Mouse (Mus musculus): Measurements from ENCODE around the gene Ppp1r26. TPM values are rescaled to one million over a fixed set of nuclear protein-coding genes. Genes with fewer than 3 reads are reported as not detected.

The Ppp1r26 gene
- polyA plus RNA-seq, 1 experiment = 11.5 TPM

GRCm38 (mm10) chr2:28409566-28409965 lies 37.0 kb upstream of the Ppp1r26 start:
- Histone ChIP-seq H3K4me1 (ENCODE audit: control insufficient read depth, insufficient read depth, low read length) (peaks cover 30% of the 10 kb centered on the region), H3K27ac (ENCODE audit: insufficient read depth, low read length) (no peak overlapping the region), H3K27me3 (ENCODE audit: control insufficient read depth, insufficient read depth, low read length) (no peaks in the 10 kb centered on the region), H3K4me3 (replicated peaks; ENCODE audit: insufficient read depth, low read depth, low read length) (no peak overlapping the region)
- no peak for TF ChIP-seq POLR2A (IDR thresholded peaks at IDR 0.05; ENCODE audit: borderline replicate concordance, insufficient read depth, low read length)
- TF ChIP-seq CTCF (IDR thresholded peaks at IDR 0.05; ENCODE audit: borderline replicate concordance, insufficient read depth, low read depth, low read length) = no peak
- no peak for DNase-seq
- WGBS = 71% methylated on average over 3 of the region's 3 CpGs

- Histone ChIP-seq H3K27me3 (ENCODE audit: control insufficient read depth, insufficient read depth, low read length) (no peaks in the 10 kb centered on the region), H3K4me3 (replicated peaks; ENCODE audit: insufficient read depth, low read depth, low read length) (no peak overlapping the region), H3K4me1 (ENCODE audit: control insufficient read depth, insufficient read depth, low read length) (peaks cover 57% of the 10 kb centered on the region), H3K27ac (ENCODE audit: insufficient read depth, low read length) (peak overlapping the region; percentile 51)
- TF ChIP-seq CTCF (IDR thresholded peaks at IDR 0.05; ENCODE audit: borderline replicate concordance, insufficient read depth, low read depth, low read length) (no peak), POLR2A (IDR thresholded peaks at IDR 0.05; ENCODE audit: borderline replicate concordance, insufficient read depth, low read length) (no peak)
- peak; percentile 74 to 84 for DNase-seq
- WGBS = 16% methylated on average over 6 of the region's 6 CpGs
Observed at GRCm38 (mm10) chr2:28412936-28413335, 33.7 kb upstream of the Ppp1r26 start.

- Histone ChIP-seq H3K27ac (ENCODE audit: insufficient read depth, low read length) (peak overlapping the region; percentile 97), H3K4me3 (replicated peaks; ENCODE audit: insufficient read depth, low read depth, low read length) (no peak overlapping the region), H3K27me3 (ENCODE audit: control insufficient read depth, insufficient read depth, low read length) (no peaks in the 10 kb centered on the region), H3K4me1 (ENCODE audit: control insufficient read depth, insufficient read depth, low read length) (peaks cover 62% of the 10 kb centered on the region)
- WGBS = 41% methylated on average over 5 of the region's 5 CpGs
- TF ChIP-seq CTCF (IDR thresholded peaks at IDR 0.05; ENCODE audit: borderline replicate concordance, insufficient read depth, low read depth, low read length) (no peak), POLR2A (IDR thresholded peaks at IDR 0.05; ENCODE audit: borderline replicate concordance, insufficient read depth, low read length) (no peak)
- peak; percentile 69 to 82 for DNase-seq
Observed at GRCm38 (mm10) chr2:28414116-28414756, 32.4 kb upstream of the Ppp1r26 start.

GRCm38 (mm10) chr2:28414757-28415137 lies 31.9 kb upstream of the Ppp1r26 start:
- TF ChIP-seq POLR2A (IDR thresholded peaks at IDR 0.05; ENCODE audit: borderline replicate concordance, insufficient read depth, low read length) = no peak
- no peak for TF ChIP-seq CTCF (IDR thresholded peaks at IDR 0.05; ENCODE audit: borderline replicate concordance, insufficient read depth, low read depth, low read length)
- H3K27me3 ChIP-seq (ENCODE audit: control insufficient read depth, insufficient read depth, low read length) = no peaks in the 10 kb centered on the region
- peaks cover 60% of the 10 kb centered on the region for H3K4me1 ChIP-seq (ENCODE audit: control insufficient read depth, insufficient read depth, low read length)
- WGBS = 43% methylated on average over 5 of the region's 5 CpGs
- H3K4me3 ChIP-seq (replicated peaks; ENCODE audit: insufficient read depth, low read depth, low read length) = no peak overlapping the region
- DNase-seq = no peak
- H3K27ac ChIP-seq (ENCODE audit: insufficient read depth, low read length) = peak overlapping the region; percentile 97

- TF ChIP-seq POLR2A (IDR thresholded peaks at IDR 0.05; ENCODE audit: borderline replicate concordance, insufficient read depth, low read length) (0 out of 2 replicates have a peak, but pooled peaks have one; percentile 9), CTCF (IDR thresholded peaks at IDR 0.05; ENCODE audit: borderline replicate concordance, insufficient read depth, low read depth, low read length) (no peak)
- H3K4me1 ChIP-seq (ENCODE audit: control insufficient read depth, insufficient read depth, low read length) = peaks cover 59% of the 10 kb centered on the region
- 2% methylated on average over 10 of the region's 10 CpGs for WGBS
- DNase-seq = peak; percentile 96 to 99
- H3K4me3 ChIP-seq (replicated peaks; ENCODE audit: insufficient read depth, low read depth, low read length) = no peak overlapping the region
- H3K27me3 ChIP-seq (ENCODE audit: control insufficient read depth, insufficient read depth, low read length) = no peaks in the 10 kb centered on the region
- peak overlapping the region; percentile 97 for H3K27ac ChIP-seq (ENCODE audit: insufficient read depth, low read length)
Observed at GRCm38 (mm10) chr2:28415387-28416024, 31.1 kb upstream of the Ppp1r26 start.

GRCm38 (mm10) chr2:28416511-28416910 lies 30.1 kb upstream of the Ppp1r26 start:
- no peak for TF ChIP-seq POLR2A (IDR thresholded peaks at IDR 0.05; ENCODE audit: borderline replicate concordance, insufficient read depth, low read length)
- TF ChIP-seq CTCF (IDR thresholded peaks at IDR 0.05; ENCODE audit: borderline replicate concordance, insufficient read depth, low read depth, low read length) = no peak
- H3K27me3 ChIP-seq (ENCODE audit: control insufficient read depth, insufficient read depth, low read length) = no peaks in the 10 kb centered on the region
- DNase-seq = peak; percentile 60 to 75
- H3K27ac ChIP-seq (ENCODE audit: insufficient read depth, low read length) = peak overlapping the region; percentile 91
- WGBS = 23% methylated on average over 1 of the region's 1 CpGs
- H3K4me3 ChIP-seq (replicated peaks; ENCODE audit: insufficient read depth, low read depth, low read length) = no peak overlapping the region
- peaks cover 54% of the 10 kb centered on the region for H3K4me1 ChIP-seq (ENCODE audit: control insufficient read depth, insufficient read depth, low read length)

- Histone ChIP-seq H3K4me3 (replicated peaks; ENCODE audit: insufficient read depth, low read depth, low read length) (no peak overlapping the region), H3K4me1 (ENCODE audit: control insufficient read depth, insufficient read depth, low read length) (peaks cover 42% of the 10 kb centered on the region), H3K27ac (ENCODE audit: insufficient read depth, low read length) (peak overlapping the region; percentile 66), H3K27me3 (ENCODE audit: control insufficient read depth, insufficient read depth, low read length) (no peaks in the 10 kb centered on the region)
- 26% methylated on average over 2 of the region's 2 CpGs for WGBS
- TF ChIP-seq POLR2A (IDR thresholded peaks at IDR 0.05; ENCODE audit: borderline replicate concordance, insufficient read depth, low read length) = no peak
- TF ChIP-seq CTCF (IDR thresholded peaks at IDR 0.05; ENCODE audit: borderline replicate concordance, insufficient read depth, low read depth, low read length) = peak; percentile 99
- peak; percentile 93 to 97 for DNase-seq
Observed at GRCm38 (mm10) chr2:28418034-28418433, 28.6 kb upstream of the Ppp1r26 start.

GRCm38 (mm10) chr2:28419898-28420297 lies 26.7 kb upstream of the Ppp1r26 start:
- peak; percentile 89 to 96 for DNase-seq
- H3K27ac ChIP-seq (ENCODE audit: insufficient read depth, low read length) = no peak overlapping the region
- peaks cover 28% of the 10 kb centered on the region for H3K4me1 ChIP-seq (ENCODE audit: control insufficient read depth, insufficient read depth, low read length)
- no peaks in the 10 kb centered on the region for H3K27me3 ChIP-seq (ENCODE audit: control insufficient read depth, insufficient read depth, low read length)
- H3K4me3 ChIP-seq (replicated peaks; ENCODE audit: insufficient read depth, low read depth, low read length) = no peak overlapping the region
- 11% methylated on average over 4 of the region's 4 CpGs for WGBS
- TF ChIP-seq POLR2A (IDR thresholded peaks at IDR 0.05; ENCODE audit: borderline replicate concordance, insufficient read depth, low read length) (no peak), CTCF (IDR thresholded peaks at IDR 0.05; ENCODE audit: borderline replicate concordance, insufficient read depth, low read depth, low read length) (peak; percentile 92)
